Comparison of ENCODE assay signal across 8 mouse cellular contexts in genomic region chr10:121533137-121533872, GRCm38 (mm10). TPM values are rescaled to one million over a fixed set of nuclear protein-coding genes. Genes with fewer than 3 reads are reported as not detected.
A peak's percentile ranks its signal among the peaks of the same experiment; 100 is the strongest.
DNase-seq lines count a peak whose midpoint lies in the region; ATAC-seq and TF ChIP-seq lines count a peak whose summit lies in the region.

No protein-coding gene starts in this region.

- H3K9ac ChIP-seq in heart, embryonic 16.5 days (ENCODE audit: low read length), result peak overlapping the region; percentile 18; the same call in 1 of the 2 replicates
- no peak overlapping the region for H3K9ac ChIP-seq in liver, embryonic 14.5 days (replicated peaks)
- H3K9ac ChIP-seq in neural tube, embryonic 11.5 days (ENCODE audit: low read length), result peak overlapping the region; percentile 28; the same call in 1 of the 2 replicates

- peaks cover 5% of the 10 kb centered on the region; the same call in 1 of the 2 replicates for H3K9me3 ChIP-seq in heart, embryonic 16.5 days (replicated peaks; ENCODE audit: control insufficient read depth, low read length)
- H3K9me3 ChIP-seq in liver, embryonic 14.5 days (ENCODE audit: control insufficient read depth, low read length), result peaks cover 2% of the 10 kb centered on the region; the same call in 1 of the 2 replicates
- no peaks in the 10 kb centered on the region for H3K9me3 ChIP-seq in neural tube, embryonic 11.5 days (ENCODE audit: control insufficient read depth, low read length)

- H3K4me3 ChIP-seq in bone marrow, adult 2 months (replicated peaks; ENCODE audit: control insufficient read depth, low read depth, low read length), result no peak overlapping the region
- peak overlapping the region; percentile 39 for H3K4me3 ChIP-seq in heart, embryonic 16.5 days (ENCODE audit: low read length)
- H3K4me3 ChIP-seq in liver, embryonic 14.5 days (ENCODE audit: insufficient read depth in 1 of 2, low read depth in 2 of 2, low read length in 2 of 2), result peak overlapping the region; percentile 7 to 11; a peak in 3 of 4 replicates
- peak overlapping the region; percentile 18 for H3K4me3 ChIP-seq in neural tube, embryonic 11.5 days (ENCODE audit: low read depth, low read length)

- no peaks in the 10 kb centered on the region for H3K4me1 ChIP-seq in bone marrow, adult 2 months (ENCODE audit: control insufficient read depth, insufficient read depth, low read length)
- peaks cover 5% of the 10 kb centered on the region; the same call in 1 of the 2 replicates for H3K4me1 ChIP-seq in heart, embryonic 16.5 days (ENCODE audit: control insufficient read depth, insufficient read depth, low read length)
- peaks cover 0 to 3% of the 10 kb centered on the region in 2 experiments; a peak in 2 of 4 replicates for H3K4me1 ChIP-seq in liver, embryonic 14.5 days (replicated peaks; ENCODE audit: control insufficient read depth in 2 of 2, insufficient read depth in 2 of 2, low read length in 1 of 2)
- peaks cover 3% of the 10 kb centered on the region; the same call in 1 of the 2 replicates for H3K4me1 ChIP-seq in neural tube, embryonic 11.5 days (ENCODE audit: control insufficient read depth, insufficient read depth, low read length)

- DNase-seq in A20 (ENCODE audit: low read depth, low spot score), result peak; percentile 47
- peak; percentile 45 to 50 for DNase-seq in kidney, postnatal 25 days
- DNase-seq in liver, embryonic 14.5 days (ENCODE audit: low read depth in 3 of 3, low spot score in 3 of 3), result no peak
- peak; percentile 77 for DNase-seq in neural tube, embryonic 11.5 days (ENCODE audit: low spot score)
- DNase-seq in thymus, postnatal 0 days (ENCODE audit: low spot score), result peak; percentile 14

- ATAC-seq in erythroblast, adult 5-6 weeks (replicated peaks; ENCODE audit: low FRiP score, poor library complexity, severe bottlenecking), result peak; percentile 81
- no peak for ATAC-seq in heart, embryonic 16.5 days (replicated peaks; ENCODE audit: extremely low read depth, insufficient read depth, low FRiP score)
- ATAC-seq in liver, embryonic 14.5 days (ENCODE audit: insufficient read depth), result peak; percentile 63
- peak; percentile 68 for ATAC-seq in neural tube, embryonic 11.5 days (ENCODE audit: insufficient read depth, low FRiP score, low TSS enrichment)

- H3K4me2 ChIP-seq in heart, embryonic 16.5 days (ENCODE audit: low read depth, low read length), result peak overlapping the region; percentile 63
- peak overlapping the region; percentile 50 for H3K4me2 ChIP-seq in liver, embryonic 14.5 days (ENCODE audit: low read depth)
- H3K4me2 ChIP-seq in neural tube, embryonic 11.5 days (ENCODE audit: low read depth), result peak overlapping the region; percentile 44

- H3K36me3 ChIP-seq in heart, embryonic 16.5 days (ENCODE audit: control insufficient read depth, insufficient read depth), result no peaks in the 10 kb centered on the region
- H3K36me3 ChIP-seq in liver, embryonic 14.5 days (replicated peaks; ENCODE audit: control insufficient read depth, insufficient read depth, low read depth), result no peaks in the 10 kb centered on the region
- H3K36me3 ChIP-seq in neural tube, embryonic 11.5 days (ENCODE audit: control insufficient read depth, insufficient read depth, low read length), result no peaks in the 10 kb centered on the region

- peak; percentile 33; the same call in 1 of the 2 replicates for TF ChIP-seq CTCF in bone marrow, adult 2 months (IDR thresholded peaks at IDR 0.05; ENCODE audit: control insufficient read depth, insufficient read depth, low read length)
- TF ChIP-seq CTCF in liver, embryonic 14.5 days (IDR thresholded peaks at IDR 0.05; ENCODE audit: low read depth), result peak; percentile 79

- no peak for TF ChIP-seq POLR2A in bone marrow, adult 2 months (IDR thresholded peaks at IDR 0.05; ENCODE audit: borderline replicate concordance, control insufficient read depth, low read depth, low read length)

- WGBS in bone marrow, adult 2 months, result 37% methylated on average over 32 of the region's 32 CpGs
- 6% methylated on average over 32 of the region's 32 CpGs for WGBS in heart, embryonic 16.5 days
- 13% methylated on average over 32 of the region's 32 CpGs for WGBS in liver, embryonic 14.5 days (ENCODE audit: insufficient replicate concordance)
- WGBS in neural tube, embryonic 11.5 days, result 12% methylated on average over 32 of the region's 32 CpGs

- TF ChIP-seq EP300 in liver, embryonic 14.5 days (IDR thresholded peaks at IDR 0.05; ENCODE audit: low read depth), result no peak

- H3K27ac ChIP-seq in bone marrow, adult 2 months (ENCODE audit: control insufficient read depth, insufficient read depth, low read depth, low read length, poor library complexity), result no peak overlapping the region
- no peak overlapping the region for H3K27ac ChIP-seq in heart, embryonic 16.5 days (ENCODE audit: low read length)
- no peak overlapping the region for H3K27ac ChIP-seq in liver, embryonic 14.5 days
- H3K27ac ChIP-seq in neural tube, embryonic 11.5 days (ENCODE audit: low read depth, low read length), result no peak overlapping the region

- H3K27me3 ChIP-seq in heart, embryonic 16.5 days (ENCODE audit: control insufficient read depth, insufficient read depth, low read length), result peaks cover 10% of the 10 kb centered on the region
- peaks cover 3% of the 10 kb centered on the region; the same call in 1 of the 2 replicates for H3K27me3 ChIP-seq in liver, embryonic 14.5 days (ENCODE audit: control insufficient read depth, insufficient read depth, low read length)
- H3K27me3 ChIP-seq in neural tube, embryonic 11.5 days (ENCODE audit: control insufficient read depth, insufficient read depth, low read length), result no peaks in the 10 kb centered on the region

RNA-seq across cellular contexts. Expression of gene Tbk1, which starts 53.3 kb away (rescaled TPM):
- 11.2 and 31.3 TPM in 2 replicates for polyA plus RNA-seq in bone marrow, adult 2 months (2011; ENCODE audit: insufficient read depth, insufficient read length, low replicate concordance, missing spikeins)
- 57.1 and 60.0 TPM in 2 replicates for total RNA-seq in erythroblast, adult 5-6 weeks (2015; ENCODE audit: low replicate concordance)
- total RNA-seq in erythroblast, adult 5-6 weeks (2017; ENCODE audit: low replicate concordance), result 105 and 141 TPM in 2 replicates
- polyA plus RNA-seq in heart, embryonic 16.5 days (2015; fragmentation: Nextera tagmentation; extraction: Ambion mirVana), result 22.8 and 27.9 TPM in 2 replicates
- polyA plus RNA-seq in liver, embryonic 14.5 days (2012; rRNA removed), result 6.6 and 13.6 TPM in 2 replicates
- polyA plus RNA-seq in liver, embryonic 14.5 days (2014; fragmentation: Nextera tagmentation; extraction: Ambion mirVana), result 17.1 and 18.0 TPM in 2 replicates
- 32.4 and 34.9 TPM in 2 replicates for polyA plus RNA-seq in neural tube, embryonic 11.5 days (2014; fragmentation: Nextera tagmentation; extraction: Ambion mirVana)
- polyA plus RNA-seq in thymus, postnatal 0 days (2015; fragmentation: Nextera tagmentation; extraction: Ambion mirVana), result 33.8 and 36.2 TPM in 2 replicates

RNA-seq across cellular contexts. Expression of gene Rassf3, which starts 57.2 kb away (rescaled TPM):
- 18.8 and 41.2 TPM in 2 replicates for polyA plus RNA-seq in bone marrow, adult 2 months (2011; ENCODE audit: insufficient read depth, insufficient read length, low replicate concordance, missing spikeins)
- total RNA-seq in erythroblast, adult 5-6 weeks (2015; ENCODE audit: low replicate concordance), result 11.7 and 12.5 TPM in 2 replicates
- 7.8 and 12.7 TPM in 2 replicates for total RNA-seq in erythroblast, adult 5-6 weeks (2017; ENCODE audit: low replicate concordance)
- polyA plus RNA-seq in heart, embryonic 16.5 days (2015; fragmentation: Nextera tagmentation; extraction: Ambion mirVana), result 24.1 and 24.8 TPM in 2 replicates
- 5.7 and 8.6 TPM in 2 replicates for polyA plus RNA-seq in liver, embryonic 14.5 days (2012; rRNA removed)
- 7.9 and 10.8 TPM in 2 replicates for polyA plus RNA-seq in liver, embryonic 14.5 days (2014; fragmentation: Nextera tagmentation; extraction: Ambion mirVana)
- polyA plus RNA-seq in neural tube, embryonic 11.5 days (2014; fragmentation: Nextera tagmentation; extraction: Ambion mirVana), result 10.8 and 10.9 TPM in 2 replicates
- polyA plus RNA-seq in thymus, postnatal 0 days (2015; fragmentation: Nextera tagmentation; extraction: Ambion mirVana), result 6.1 and 6.2 TPM in 2 replicates

Comparison
In these comparisons a context has a peak if more than half of its experiments do, and no peak if none do; other contexts are left out.
1. DNase-seq: peak in A20 (single experiment), kidney, postnatal 25 days (2 of 2), neural tube, embryonic 11.5 days (single experiment) and thymus, postnatal 0 days (single experiment); none in liver, embryonic 14.5 days (0 of 3).
2. Peak in every context shown above with its lines, with median percentiles within 50 percentile points of each other: H3K4me2 ChIP-seq.